Mouse (Mus musculus) brain, embryonic 14.5 days (tissue): Measurements from ENCODE around the gene Ldlrad2.

Experiments
- CTCF ChIP-seq: fragments of 200-500 bp; IDR thresholded peaks from 2 replicates; pipeline ENCODE4 v1.5.1; 2012; ENCODE audit warnings: inconsistent platforms, mild to moderate bottlenecking, moderate library complexity, borderline replicate concordance; ENCODE audit not compliant: insufficient read depth, insufficient read length; ENCODE audit errors: extremely low read depth
- POLR2A ChIP-seq: fragments of 200-500 bp; IDR thresholded peaks from 2 replicates; pipeline ENCODE4 v1.6.1; 2012; ENCODE audit warnings: mild to moderate bottlenecking, inconsistent platforms, borderline replicate concordance; ENCODE audit not compliant: poor library complexity, insufficient read depth, insufficient read length, severe bottlenecking; ENCODE audit errors: extremely low read depth

DNA sequence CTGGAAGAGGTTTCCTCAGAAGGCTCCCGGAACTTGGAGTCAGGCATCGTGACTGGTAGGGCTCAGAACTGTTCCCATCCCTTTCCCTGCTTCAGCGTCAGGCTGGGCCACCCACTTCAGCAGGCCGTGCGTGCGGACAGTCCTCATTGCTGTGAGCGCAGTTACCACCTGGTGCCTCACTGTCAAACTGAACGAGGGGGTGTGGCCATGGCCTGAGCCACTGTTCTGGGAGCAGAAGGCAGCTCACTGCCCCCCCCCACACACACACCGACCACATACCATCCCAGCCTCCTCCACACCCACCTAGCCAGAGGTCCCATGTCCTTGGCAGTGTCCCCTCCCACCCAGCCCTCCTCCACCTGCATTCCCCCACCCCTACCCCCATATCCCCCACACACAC lies 4.5 kb downstream of the Ldlrad2 start:
- TF ChIP-seq POLR2A (no peak), CTCF (no peak)
